Mouse (Mus musculus) retina, embryonic 14.5 days (tissue): ENCODE data around the gene Gatad2b.
A peak's percentile ranks its signal among the peaks of the same experiment; 100 is the strongest.
"Not testable (repeated sequence)": the region's sequence is repeated elsewhere in the genome, so short reads cannot be mapped to it uniquely, and the experiment has no call there.

Experiments
- DNase-seq: peaks from one replicate; pipeline ENCODE4 v3.0.0-alpha.2; 2015; ENCODE audit warnings: low spot score

Gatad2b gene

GRCm38 (mm10) chr3:90313367-90313766 is 20.4 kb downstream of the Gatad2b start:
- DNase-seq: peak; percentile 32

GRCm38 (mm10) chr3:90314241-90314640 is 21.3 kb downstream of the Gatad2b start:
- no peak for DNase-seq

- DNase-seq: no peak
Observed at GRCm38 (mm10) chr3:90322289-90322688, 29.3 kb downstream of the Gatad2b start.

- DNase-seq: peak; percentile 69
Observed at GRCm38 (mm10) chr3:90323119-90323518, 30.1 kb downstream of the Gatad2b start.

- no peak for DNase-seq
Observed at GRCm38 (mm10) chr3:90332485-90332884, 39.5 kb downstream of the Gatad2b start.

- no peak for DNase-seq
Observed at GRCm38 (mm10) chr3:90335517-90335916, 42.5 kb downstream of the Gatad2b start.

GRCm38 (mm10) chr3:90338190-90338589 is 45.2 kb downstream of the Gatad2b start:
- no peak for DNase-seq

GRCm38 (mm10) chr3:90340177-90340576 is 47.2 kb downstream of the Gatad2b start:
- DNase-seq: no peak

- DNase-seq: not testable (repeated sequence)
Observed at GRCm38 (mm10) chr3:90342853-90343252, 49.9 kb downstream of the Gatad2b start.

- DNase-seq: no peak
Observed at GRCm38 (mm10) chr3:90347847-90348246, 54.9 kb downstream of the Gatad2b start.

GRCm38 (mm10) chr3:90357959-90358358 is 65.0 kb downstream of the Gatad2b start:
- no peak for DNase-seq

- DNase-seq: no peak
Observed at GRCm38 (mm10) chr3:90359230-90359629, 66.3 kb downstream of the Gatad2b start.

GRCm38 (mm10) chr3:90361476-90361875 is 68.5 kb downstream of the Gatad2b start:
- DNase-seq: no peak

- DNase-seq: no peak
Observed at GRCm38 (mm10) chr3:90362346-90362745, 69.4 kb downstream of the Gatad2b start.

- no peak for DNase-seq
Observed at GRCm38 (mm10) chr3:90367001-90367632, 74.1 kb downstream of the Gatad2b start.

GRCm38 (mm10) chr3:90369041-90369440 is 76.1 kb downstream of the Gatad2b start:
- no peak for DNase-seq

- DNase-seq: no peak
Observed at GRCm38 (mm10) chr3:90371857-90372256, 78.9 kb downstream of the Gatad2b start.

GRCm38 (mm10) chr3:90372817-90373216 is 79.8 kb downstream of the Gatad2b start:
- DNase-seq: no peak

- DNase-seq: peak; percentile 93
Observed at GRCm38 (mm10) chr3:90373432-90374028, 80.6 kb downstream of the Gatad2b start.

- no peak for DNase-seq
Observed at GRCm38 (mm10) chr3:90374368-90374767, 81.4 kb downstream of the Gatad2b start.

- no peak for DNase-seq
Observed at GRCm38 (mm10) chr3:90375562-90376246, 82.7 kb downstream of the Gatad2b start.

- DNase-seq: peak; percentile 61
Observed at GRCm38 (mm10) chr3:90376247-90376585, 83.2 kb downstream of the Gatad2b start.

- DNase-seq: no peak
Observed at GRCm38 (mm10) chr3:90378496-90378895, 85.5 kb downstream of the Gatad2b start.
